Mouse (Mus musculus) embryonic facial prominence, embryonic 11.5 days (tissue): ENCODE results near the gene Lgr6. TPM values are rescaled to one million over a fixed set of nuclear protein-coding genes. Genes with fewer than 3 reads are reported as not detected.

Experiments
- ATAC-seq: fragments of 200-750 bp; cut with Nextera tagmentation; replicated peaks from 2 replicates; pipeline ENCODE4 v1.8.0; 2017; ENCODE audit warnings: low read depth; ENCODE audit not compliant: insufficient number of reproducible peaks, low FRiP score, low TSS enrichment
- DNase-seq: peaks from one replicate; pipeline ENCODE4 v3.0.0-alpha.2; 2015; ENCODE audit warnings: low spot score
- H3K27ac ChIP-seq: fragments of 300-500 bp; sonication (generic); replicated peaks from 2 replicates; pipeline ENCODE4 v1.5.1; 2014; ENCODE audit warnings: mild to moderate bottlenecking, low read depth, low read length, control low read depth
- H3K27me3 ChIP-seq: fragments of 300-500 bp; sonication (generic); 2 replicates; pipeline ENCODE4 v1.6.1; 2014; ENCODE audit warnings: mild to moderate bottlenecking, low read length, moderate library complexity, mixed read lengths; ENCODE audit not compliant: control insufficient read depth, insufficient read depth
- H3K36me3 ChIP-seq: fragments of 300-500 bp; sonication (generic); replicated peaks from 2 replicates; pipeline ENCODE4 v1.6.1; 2014; ENCODE audit warnings: low read depth, mild to moderate bottlenecking, low read length, moderate library complexity, mixed read lengths; ENCODE audit not compliant: control insufficient read depth, insufficient read depth
- H3K4me1 ChIP-seq: fragments of 300-500 bp; sonication (generic); 2 replicates; pipeline ENCODE4 v1.6.1; 2014; ENCODE audit warnings: low read length, mixed read lengths; ENCODE audit not compliant: control insufficient read depth, insufficient read depth
- H3K4me2 ChIP-seq: fragments of 300-500 bp; sonication (generic); 2 replicates; pipeline ENCODE4 v1.6.1; 2014; ENCODE audit warnings: low read depth, mild to moderate bottlenecking, control low read depth, low read length, moderate library complexity
- H3K4me3 ChIP-seq: fragments of 300-500 bp; sonication (generic); 2 replicates; pipeline ENCODE4 v1.5.1; 2014; ENCODE audit warnings: low read depth, low read length, control low read depth
- H3K9ac ChIP-seq: fragments of 300-500 bp; sonication (generic); replicated peaks from 2 replicates; pipeline ENCODE4 v1.6.1; 2014; ENCODE audit warnings: mild to moderate bottlenecking, control low read depth, low read length
- H3K9me3 ChIP-seq: fragments of 300-500 bp; sonication (generic); replicated peaks from 2 replicates; pipeline ENCODE4 v1.6.1; 2016; ENCODE audit warnings: mild to moderate bottlenecking, low read length, inconsistent platforms, mixed read lengths; ENCODE audit not compliant: control insufficient read depth
- WGBS: fragments of 180-500 bp; shearing (Covaris S2); extraction: QIAGEN DNeasy Blood & Tissue Kit; methylation state at CpG from one replicate; pipeline ENCODE4 v1.1.7; 2014; 5-methylcytosine and 5-hydroxymethylcytosine counted together
- polyA plus RNA-seq: library from polyadenylated mRNA; unstranded; fragments of >200 nt; fragmentation: Nextera tagmentation; extraction: Ambion mirVana; gene quantifications from 2 replicates; pipeline ENCODE4 v1.2.1, GENCODE M21; 2014

Gene Lgr6
- polyA plus RNA-seq, 1 experiment from 2014 or later, result 0.93 TPM

GRCm38 (mm10) chr1:135072643-135073042 lies 32.4 kb downstream of the Lgr6 start:
- H3K9ac ChIP-seq, result no peak overlapping the region
- DNase-seq, result no peak

DNA sequence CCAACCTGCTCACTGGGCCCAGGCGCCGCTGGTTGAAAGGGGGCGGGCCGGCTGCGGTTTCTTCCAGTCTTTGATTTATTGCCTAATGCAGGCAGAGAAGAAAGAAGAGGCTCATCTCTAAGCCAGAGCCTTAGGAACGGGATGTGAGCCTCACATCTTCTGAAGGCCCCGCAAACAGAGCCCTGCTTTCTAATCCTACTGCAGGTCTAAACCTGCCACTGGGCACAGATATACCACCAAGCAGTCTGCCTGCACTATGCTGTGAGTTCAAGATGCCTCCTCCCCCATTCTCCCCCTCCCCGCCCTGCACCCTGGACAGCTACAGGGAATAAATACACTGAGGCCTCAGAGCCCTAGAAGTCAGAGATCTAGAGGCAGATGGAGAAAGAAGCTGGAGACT lies 35.2 kb downstream of the Lgr6 start:
- no peak for ATAC-seq
- Histone ChIP-seq H3K27ac (no peak overlapping the region), H3K36me3 (no peaks in the 10 kb centered on the region), H3K9me3 (no peaks in the 10 kb centered on the region), H3K4me2 (no peak overlapping the region), H3K4me3 (no peak overlapping the region), H3K27me3 (no peaks in the 10 kb centered on the region), H3K9ac (no peak overlapping the region), H3K4me1 (no peaks in the 10 kb centered on the region)
- WGBS, result 73% methylated on average over 8 of the region's 8 CpGs
- no peak for DNase-seq

More at GRCm38 (mm10) chr1:135072643-135073042, 32.4 kb downstream of the Lgr6 start:
- Histone ChIP-seq H3K36me3 (no peaks in the 10 kb centered on the region), H3K27ac (no peak overlapping the region), H3K27me3 (no peaks in the 10 kb centered on the region), H3K4me2 (no peak overlapping the region), H3K4me3 (no peak overlapping the region), H3K9me3 (no peaks in the 10 kb centered on the region), H3K4me1 (no peaks in the 10 kb centered on the region)
- WGBS, result 68% methylated on average over 5 of the region's 5 CpGs
- no peak for ATAC-seq

DNA sequence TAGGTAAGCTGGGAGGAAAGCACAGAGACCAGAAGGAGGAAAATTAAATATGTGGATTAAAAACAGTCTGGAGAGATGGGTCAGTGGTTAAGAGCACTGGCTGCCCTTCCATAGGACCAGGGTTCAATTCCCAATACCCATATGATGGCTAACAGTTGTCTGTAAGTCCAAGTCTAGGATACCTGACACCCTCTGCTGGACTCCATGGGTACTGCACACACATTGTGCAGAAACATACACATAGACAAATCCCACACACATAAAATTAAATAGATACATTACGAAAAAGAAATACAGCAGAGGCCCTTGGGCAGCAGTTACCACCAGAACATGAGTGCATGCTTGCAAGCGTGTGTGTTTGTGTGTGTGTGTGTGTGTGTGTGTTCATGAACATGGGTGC lies 40.6 kb downstream of the Lgr6 start:
- no peak overlapping the region for H3K4me3 ChIP-seq
- no peaks in the 10 kb centered on the region for H3K4me1 ChIP-seq
- no peak overlapping the region for H3K4me2 ChIP-seq
- WGBS, result 89% methylated on average over 2 of the region's 2 CpGs
- no peak overlapping the region for H3K9ac ChIP-seq
- H3K36me3 ChIP-seq, result no peaks in the 10 kb centered on the region
- no peaks in the 10 kb centered on the region for H3K9me3 ChIP-seq
- DNase-seq (no peak), ATAC-seq (no peak)
- H3K27ac ChIP-seq, result no peak overlapping the region
- no peaks in the 10 kb centered on the region for H3K27me3 ChIP-seq

GRCm38 (mm10) chr1:135062936-135063335 lies 42.1 kb downstream of the Lgr6 start:
- DNase-seq (no peak), ATAC-seq (no peak)
- H3K27me3 ChIP-seq, result no peaks in the 10 kb centered on the region
- H3K9me3 ChIP-seq, result no peaks in the 10 kb centered on the region
- 71% methylated on average over 5 of the region's 5 CpGs for WGBS
- H3K27ac ChIP-seq, result no peak overlapping the region
- H3K4me3 ChIP-seq, result no peak overlapping the region
- H3K36me3 ChIP-seq, result no peaks in the 10 kb centered on the region
- no peak overlapping the region for H3K4me2 ChIP-seq
- H3K9ac ChIP-seq, result no peak overlapping the region
- no peaks in the 10 kb centered on the region for H3K4me1 ChIP-seq

- H3K4me3 ChIP-seq, result no peak overlapping the region
- H3K27me3 ChIP-seq, result no peaks in the 10 kb centered on the region
- no peak overlapping the region for H3K4me2 ChIP-seq
- no peaks in the 10 kb centered on the region for H3K4me1 ChIP-seq
- no peak for ATAC-seq
- WGBS, result 90% methylated on average over 6 of the region's 6 CpGs
- DNase-seq, result no peak
- H3K36me3 ChIP-seq, result no peaks in the 10 kb centered on the region
- H3K9ac ChIP-seq, result no peak overlapping the region
- H3K9me3 ChIP-seq, result no peaks in the 10 kb centered on the region
- H3K27ac ChIP-seq, result no peak overlapping the region
These were observed 43.8 kb downstream of the Lgr6 start for GRCm38 (mm10) chr1:135061300-135061699.

- Histone ChIP-seq H3K9ac (no peak overlapping the region), H3K27ac (no peak overlapping the region), H3K4me1 (no peaks in the 10 kb centered on the region), H3K4me3 (no peak overlapping the region), H3K4me2 (no peak overlapping the region), H3K36me3 (no peaks in the 10 kb centered on the region), H3K27me3 (no peaks in the 10 kb centered on the region), H3K9me3 (no peaks in the 10 kb centered on the region)
- 82% methylated on average over 6 of the region's 6 CpGs for WGBS
- no peak for DNase-seq
- ATAC-seq, result no peak
These were observed 44.9 kb downstream of the Lgr6 start for GRCm38 (mm10) chr1:135060174-135060573.

DNA sequence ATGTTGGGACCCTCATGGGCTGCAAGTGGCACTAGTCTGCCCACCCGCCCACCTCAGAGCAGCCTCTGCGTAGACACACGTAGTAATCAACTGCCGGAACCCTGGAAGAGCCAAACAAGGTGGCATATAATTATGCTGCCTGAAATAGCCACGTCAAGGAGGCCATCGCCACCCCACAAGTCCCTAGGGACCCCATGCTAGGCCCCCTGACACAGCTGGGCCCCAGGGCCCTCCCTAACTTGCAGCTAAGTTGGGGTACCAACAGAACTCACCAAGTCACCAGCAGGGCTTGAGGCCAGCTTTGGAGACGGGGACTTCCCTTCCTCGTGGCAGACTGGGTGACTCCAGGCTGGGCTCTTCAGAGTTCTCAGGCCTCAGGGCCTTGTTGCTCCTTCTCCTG lies 48.2 kb downstream of the Lgr6 start:
- no peak overlapping the region for H3K27ac ChIP-seq

GRCm38 (mm10) chr1:135054121-135054520 lies 51.0 kb downstream of the Lgr6 start:
- H3K4me1 ChIP-seq, result no peaks in the 10 kb centered on the region
- no peaks in the 10 kb centered on the region for H3K9me3 ChIP-seq
- 74% methylated on average over 5 of the region's 5 CpGs for WGBS
- no peaks in the 10 kb centered on the region for H3K27me3 ChIP-seq
- no peak for ATAC-seq
- no peak overlapping the region for H3K4me2 ChIP-seq
- no peaks in the 10 kb centered on the region for H3K36me3 ChIP-seq
- H3K4me3 ChIP-seq, result no peak overlapping the region
- no peak overlapping the region for H3K9ac ChIP-seq
- DNase-seq, result no peak
- H3K27ac ChIP-seq, result no peak overlapping the region

More for the DNA sequence above, 48.2 kb downstream of the Lgr6 start:
- 85% methylated on average over 8 of the region's 8 CpGs for WGBS
- H3K9me3 ChIP-seq, result no peaks in the 10 kb centered on the region
- H3K4me2 ChIP-seq, result no peak overlapping the region
- no peak overlapping the region for H3K9ac ChIP-seq
- ATAC-seq (no peak), DNase-seq (no peak)
- H3K36me3 ChIP-seq, result no peaks in the 10 kb centered on the region
- no peaks in the 10 kb centered on the region for H3K4me1 ChIP-seq
- no peaks in the 10 kb centered on the region for H3K27me3 ChIP-seq
- H3K4me3 ChIP-seq, result no peak overlapping the region
